Mouse (Mus musculus): ENCODE measurements around the gene Ubqln4. TPM values are rescaled to one million over a fixed set of nuclear protein-coding genes. Genes with fewer than 3 reads are reported as not detected.

Ubqln4 gene
- total RNA-seq, 2 experiments from 2014 or later, result 79.9 to 81.8 TPM

DNA sequence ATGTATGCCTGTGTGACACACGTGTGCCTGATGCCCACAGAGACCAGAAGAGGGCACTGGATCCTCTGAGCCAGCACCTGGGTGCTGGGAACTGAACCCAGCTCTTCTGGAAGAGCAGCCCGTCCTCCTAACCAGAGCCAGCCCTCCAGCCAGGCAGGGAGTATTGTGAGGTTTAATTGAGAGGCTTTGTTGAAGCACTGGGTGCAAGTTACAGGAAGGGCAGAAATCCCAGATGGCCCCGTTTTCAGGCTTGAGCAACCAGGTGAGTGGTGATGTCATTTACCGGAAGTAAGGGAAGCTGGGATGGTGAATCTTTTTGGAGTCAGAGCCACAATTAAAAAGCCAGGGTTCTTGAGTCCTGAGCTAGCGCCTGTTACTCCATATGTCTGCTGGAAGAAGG is 28.5 kb upstream of the Ubqln4 start:
- DNase-seq (ENCODE audit: low spot score in 2 of 2), result no peak

DNA sequence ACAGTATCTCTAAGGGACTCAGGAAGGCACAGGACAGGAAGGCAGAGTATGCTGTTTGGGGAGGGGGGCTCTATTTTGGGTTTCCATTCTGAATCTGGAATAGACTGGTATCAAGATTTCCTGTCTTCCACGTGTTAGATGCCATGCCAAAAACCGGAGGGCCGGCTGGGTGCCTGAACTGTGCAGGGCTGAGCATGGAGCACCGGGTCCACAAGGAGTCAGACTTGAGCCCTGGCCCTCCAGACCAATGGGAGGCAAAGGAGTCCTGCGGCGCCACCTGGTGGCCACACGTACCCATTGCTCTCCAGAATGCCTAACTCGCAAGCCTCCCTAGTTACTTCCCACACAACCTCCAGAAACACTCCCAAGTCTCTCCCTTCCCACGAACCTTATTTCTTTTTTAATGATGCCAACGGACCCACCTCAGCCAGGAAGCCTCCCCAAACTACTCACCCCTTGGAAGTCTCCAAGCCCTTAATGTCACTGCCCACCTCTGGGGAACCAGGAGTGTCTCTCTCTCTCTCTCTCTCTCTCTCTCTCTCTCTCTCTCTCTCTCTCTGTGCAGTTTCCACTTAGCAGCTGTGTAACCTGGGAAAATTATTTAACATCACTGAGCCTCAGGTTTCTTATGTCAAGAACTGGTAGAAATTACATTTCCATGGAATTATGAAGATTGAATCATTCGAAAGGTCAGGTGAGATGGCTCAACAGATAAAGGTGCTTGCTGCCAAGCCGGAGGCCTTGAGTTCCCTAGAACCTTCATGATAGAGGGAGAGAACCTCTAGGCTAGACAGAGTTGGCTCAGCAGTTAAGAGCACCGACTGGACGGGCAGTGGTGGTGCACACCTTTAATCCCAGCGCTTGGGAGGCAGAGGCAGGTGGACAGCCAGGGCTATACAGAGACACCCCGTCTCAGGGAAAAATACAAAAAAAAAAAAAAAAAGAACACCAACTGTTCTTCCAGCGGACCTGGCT is 27.1 kb upstream of the Ubqln4 start:
- DNase-seq (ENCODE audit: low spot score in 2 of 2), result peak; percentile 80 to 87

DNA sequence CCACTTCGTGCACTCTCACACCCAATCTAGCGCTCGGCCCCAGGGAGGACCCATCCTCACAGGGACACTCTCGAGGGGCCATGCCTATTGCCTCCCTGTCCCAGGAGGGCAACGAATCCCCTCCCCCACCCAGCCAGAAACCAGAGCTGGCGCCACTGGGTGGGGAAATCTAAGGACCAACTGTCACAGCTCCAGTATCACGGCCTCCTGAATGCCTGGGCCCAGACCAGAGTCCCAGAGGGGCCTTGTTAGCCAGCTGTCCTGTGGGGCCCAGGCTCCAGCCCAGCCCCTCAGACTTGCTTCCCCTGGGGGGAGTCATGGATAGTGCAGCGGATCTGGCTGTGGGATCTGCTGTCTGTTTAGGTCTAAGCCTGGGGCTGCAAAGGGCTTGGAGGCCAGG is 26.0 kb upstream of the Ubqln4 start:
- DNase-seq (ENCODE audit: low spot score in 2 of 2), result no peak

DNA sequence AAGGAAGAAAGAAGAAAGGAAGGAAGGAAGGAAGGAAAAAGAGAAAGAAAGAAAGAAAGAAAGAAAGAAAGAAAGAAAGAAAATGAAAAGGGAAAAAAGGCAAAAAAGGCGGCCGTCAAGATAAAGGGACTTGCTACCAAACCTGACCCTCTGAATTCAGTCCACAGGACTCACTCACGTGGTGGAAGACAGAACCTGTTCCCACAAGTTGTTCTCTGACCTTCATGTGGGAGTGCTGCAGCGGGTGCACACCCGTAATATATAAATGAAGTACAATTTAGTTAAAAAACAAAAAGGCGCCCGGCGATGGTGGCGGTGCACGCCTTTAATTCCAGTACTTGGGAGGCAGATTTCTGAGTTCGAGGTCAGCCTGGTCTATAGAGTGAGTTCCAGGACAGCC is 24.9 kb upstream of the Ubqln4 start:
- DNase-seq (ENCODE audit: low spot score in 2 of 2), result no peak

DNA sequence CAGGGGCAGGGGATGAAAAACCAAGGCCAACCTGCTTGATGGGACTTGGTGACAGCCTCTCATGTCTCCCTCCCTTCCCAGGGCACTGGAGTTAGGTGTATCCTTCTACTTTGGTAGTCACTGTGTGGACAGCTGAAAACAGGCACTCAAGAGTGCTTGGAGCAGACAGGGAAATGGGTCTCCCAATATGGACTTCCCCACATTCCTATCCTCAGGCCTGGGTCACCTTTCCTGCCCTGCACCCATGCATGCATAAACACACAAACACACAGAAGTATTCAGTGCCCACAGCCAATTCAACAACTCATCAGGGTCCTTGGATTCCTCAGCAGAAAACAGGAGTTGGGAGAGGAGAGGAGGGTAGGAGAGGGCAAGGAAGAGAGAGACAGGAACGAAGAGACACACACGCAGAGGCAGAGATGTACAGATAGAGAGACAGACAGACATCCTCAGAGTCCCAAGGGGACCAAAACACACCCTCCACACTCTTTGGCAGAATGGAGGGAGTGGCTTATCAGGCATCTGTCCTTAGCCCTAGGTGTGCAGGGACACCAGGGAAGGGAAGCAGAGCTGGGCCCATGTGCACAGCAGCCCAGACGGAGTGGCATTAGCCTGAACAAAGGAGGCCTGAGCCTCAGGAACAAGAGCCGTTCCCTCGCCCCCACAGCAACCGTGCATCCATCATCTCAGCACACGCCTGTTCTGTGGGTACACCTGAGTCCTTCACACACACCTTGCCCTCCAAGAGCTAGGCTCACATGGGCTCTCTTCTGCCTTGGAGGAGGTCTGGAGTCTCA is 24.2 kb upstream of the Ubqln4 start:
- no peak for DNase-seq (ENCODE audit: low spot score in 2 of 2)

DNA sequence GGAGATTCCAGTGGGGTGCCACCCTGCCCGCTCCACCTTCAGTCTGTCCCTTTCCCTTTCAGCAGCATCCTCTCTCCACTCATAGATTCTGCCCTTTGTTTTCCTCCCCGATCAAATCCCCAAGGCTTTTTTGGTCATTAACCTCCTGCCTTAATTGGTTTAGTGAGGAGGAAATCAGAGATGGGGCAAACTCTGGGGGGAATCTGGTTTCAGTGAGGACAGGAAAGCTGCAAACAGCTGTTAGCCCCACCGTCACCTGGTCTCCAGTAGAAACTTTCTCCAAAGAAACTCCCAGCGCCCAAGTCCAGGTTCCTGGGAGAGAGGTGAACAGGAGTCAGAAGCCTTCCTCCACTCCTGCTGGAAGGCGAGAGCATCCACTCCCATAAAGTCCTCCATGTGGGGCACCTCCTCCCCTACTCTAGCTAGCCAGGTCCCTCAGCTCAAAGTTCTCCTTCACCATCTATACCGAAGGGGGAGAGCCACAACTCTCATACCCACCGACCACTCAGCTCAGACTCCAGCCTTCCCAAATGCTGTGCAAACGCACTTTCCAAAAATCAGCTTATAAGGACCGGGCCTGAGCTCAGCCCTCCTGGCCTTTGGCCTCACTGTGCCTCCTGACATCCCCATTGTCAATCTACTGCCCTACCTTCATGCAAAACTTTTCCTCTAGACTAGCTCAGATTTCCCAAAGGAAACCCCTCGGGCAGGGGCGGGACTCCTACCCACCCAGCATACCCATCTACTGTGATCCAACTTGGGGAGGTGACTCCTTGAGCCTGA is 23.3 kb upstream of the Ubqln4 start:
- DNase-seq (ENCODE audit: low spot score in 2 of 2), result no peak

DNA sequence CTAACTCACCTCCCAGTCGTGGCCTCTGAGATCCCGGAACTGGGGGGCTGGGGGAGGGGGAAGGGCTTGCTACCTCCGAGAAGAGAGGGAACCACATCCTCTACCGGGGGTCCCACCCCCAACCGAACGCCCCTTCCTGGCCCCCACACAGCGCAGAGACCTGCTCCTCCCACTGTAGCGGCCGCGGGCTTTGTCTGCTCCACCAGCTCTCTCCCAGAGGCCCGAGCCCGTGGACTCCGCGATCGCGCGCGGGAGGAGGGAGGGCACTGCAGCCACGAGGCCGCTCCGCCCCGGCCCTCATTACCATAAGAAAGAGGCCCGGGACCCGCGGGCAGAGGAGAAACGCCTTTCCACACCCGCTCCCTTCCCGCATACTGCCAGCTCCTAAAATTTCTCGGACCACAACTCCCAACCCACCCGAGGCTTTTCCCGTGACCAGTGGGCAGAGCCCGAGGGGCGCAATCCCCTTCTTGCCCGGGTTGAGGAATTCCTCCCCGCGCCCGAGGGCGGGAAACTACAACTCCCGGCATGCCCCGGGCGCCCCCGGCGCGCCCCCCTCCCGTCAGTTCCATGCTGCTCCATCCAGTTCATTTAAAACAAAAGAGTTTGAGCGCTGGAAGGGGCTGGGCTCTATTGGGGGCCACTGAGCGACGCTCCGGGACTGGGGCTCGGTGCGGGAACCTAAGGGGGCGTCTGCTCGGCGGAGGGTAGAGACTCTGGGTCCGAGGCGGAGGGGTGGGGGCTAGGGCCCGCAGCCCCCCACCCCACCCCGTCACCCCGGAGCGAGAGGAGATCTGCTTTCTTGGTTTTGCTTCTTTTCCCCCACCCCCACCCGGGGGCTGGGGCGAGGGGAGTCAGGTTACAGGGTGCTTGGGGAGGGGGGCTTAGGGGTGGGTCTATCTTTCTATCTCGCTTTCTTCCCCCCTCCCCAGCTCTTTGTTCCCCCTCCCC is 21.9 kb upstream of the Ubqln4 start:
- DNase-seq (ENCODE audit: low spot score in 2 of 2), result peak; percentile 89 to 91

DNA sequence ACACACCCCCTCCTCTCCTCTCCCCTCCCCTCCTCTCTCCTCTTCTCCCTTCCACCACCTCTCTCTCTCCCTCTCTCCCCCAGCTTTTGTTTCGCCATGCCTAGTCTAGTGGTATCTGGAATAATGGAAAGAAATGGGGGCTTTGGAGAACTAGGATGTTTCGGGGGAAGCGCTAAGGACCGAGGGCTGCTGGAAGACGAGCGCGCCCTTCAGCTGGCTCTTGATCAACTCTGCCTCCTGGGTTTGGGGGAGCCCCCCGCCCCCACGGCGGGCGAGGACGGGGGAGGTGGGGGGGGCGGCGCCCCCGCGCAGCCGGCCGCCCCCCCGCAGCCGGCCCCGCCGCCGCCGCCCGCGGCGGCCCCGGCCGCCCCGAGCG is 21.3 kb upstream of the Ubqln4 start, which contains the start of gene Mex3a:
Mex3a (plus strand) TSS at position 97 of the 376 bp plus-strand sequence.
- DNase-seq (ENCODE audit: low spot score in 2 of 2), result no peak

DNA sequence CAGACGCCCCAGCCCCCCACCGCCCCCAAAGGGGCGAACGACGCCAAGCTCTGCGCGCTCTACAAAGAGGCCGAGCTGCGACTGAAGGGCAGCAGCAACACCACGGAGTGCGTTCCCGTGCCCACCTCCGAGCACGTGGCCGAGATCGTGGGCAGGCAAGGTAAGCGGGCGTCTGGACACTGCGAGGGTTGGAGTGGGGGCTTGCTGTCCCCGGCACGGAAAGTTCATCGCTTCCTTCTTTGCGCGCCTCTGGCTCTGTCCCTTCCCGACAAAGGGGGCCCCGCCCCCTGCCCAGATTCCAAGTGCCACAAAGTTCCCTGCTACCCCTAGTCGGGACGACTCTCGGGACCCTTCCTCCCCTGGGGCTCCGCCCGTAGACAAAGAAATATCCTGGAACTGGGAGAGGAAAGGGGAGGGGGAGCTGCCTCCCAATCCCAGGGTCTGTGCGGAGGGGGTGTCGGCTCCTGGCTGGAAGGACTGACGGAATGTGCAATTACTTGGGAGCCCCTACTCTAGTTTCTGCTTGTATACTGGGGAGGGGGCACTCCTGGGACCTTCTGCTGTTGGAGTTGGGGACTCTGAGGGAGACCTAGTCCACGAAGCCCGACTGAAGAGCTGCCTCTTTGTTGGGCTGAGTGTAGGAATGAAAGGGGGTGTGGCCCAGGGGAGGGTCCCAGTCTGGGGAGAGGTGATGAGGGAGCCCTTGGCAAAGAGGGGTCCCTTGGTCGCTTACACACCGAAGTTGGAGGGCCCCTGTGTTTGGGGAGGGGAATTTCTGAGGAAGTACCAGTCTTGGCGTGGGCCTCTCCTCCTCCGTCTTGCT is 20.7 kb upstream of the Ubqln4 start:
- DNase-seq (ENCODE audit: low spot score in 2 of 2), result peak; percentile 42 to 55

DNA sequence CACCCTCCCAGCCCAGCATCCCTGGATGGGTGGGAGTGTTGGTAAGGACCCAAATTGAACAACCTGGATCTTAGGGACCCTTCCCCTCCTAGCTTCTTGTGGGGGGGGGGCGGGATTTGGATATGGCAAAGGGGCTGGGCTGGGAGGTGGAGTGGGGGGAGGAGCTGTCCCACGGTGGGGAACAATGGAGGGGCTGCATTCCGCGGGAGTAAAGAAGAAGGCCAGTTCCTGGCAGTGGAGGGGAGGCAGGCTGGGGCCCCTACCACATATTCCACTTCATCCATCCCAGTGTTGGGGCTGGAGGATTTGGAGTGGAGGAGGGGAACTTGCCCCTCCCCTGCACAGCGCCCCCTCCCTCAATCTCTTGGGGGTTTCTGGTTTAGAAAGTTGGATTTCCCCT is 19.9 kb upstream of the Ubqln4 start:
- no peak for DNase-seq (ENCODE audit: low spot score in 2 of 2)

DNA sequence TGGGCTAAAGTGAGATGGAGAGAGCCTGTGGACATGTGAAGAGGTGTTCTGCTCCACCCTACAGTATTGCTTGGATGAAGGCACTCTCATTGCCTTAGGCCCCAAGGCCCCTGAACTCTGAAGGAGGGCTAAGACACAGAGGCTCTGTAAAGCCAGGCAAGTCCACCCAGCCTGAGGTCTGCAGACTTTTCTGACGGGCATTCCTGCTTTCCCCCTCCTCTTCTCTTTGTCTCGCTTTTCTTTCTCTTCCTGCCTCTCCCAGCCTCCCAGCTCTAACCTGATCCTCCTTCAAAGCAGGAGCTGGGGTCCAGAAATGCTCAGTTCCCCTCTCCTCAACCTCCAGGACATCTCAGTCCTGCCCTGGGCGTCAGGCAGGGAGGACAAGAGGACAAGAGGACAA is 18.6 kb upstream of the Ubqln4 start:
- no peak for DNase-seq (ENCODE audit: low spot score in 2 of 2)

DNA sequence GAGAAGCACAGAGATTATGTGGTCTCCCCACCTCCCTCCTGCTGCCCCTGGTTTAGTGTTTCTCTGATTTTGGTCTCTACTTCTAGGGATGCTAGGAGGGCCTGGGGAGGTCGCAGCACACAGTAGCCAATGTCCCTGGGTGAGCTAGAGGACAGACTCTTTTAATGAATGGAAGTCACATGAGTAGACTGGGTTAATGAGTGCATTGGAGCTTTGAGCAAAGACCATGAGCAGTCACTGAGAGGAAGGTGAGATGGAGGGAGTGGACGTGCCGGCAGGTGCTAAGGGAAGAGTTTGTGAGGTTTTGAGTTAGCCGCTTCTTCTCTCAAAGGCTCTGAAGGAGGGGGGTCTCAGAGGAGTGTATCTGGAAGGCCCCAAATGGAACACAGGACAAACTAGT is 18.0 kb upstream of the Ubqln4 start:
- no peak for DNase-seq (ENCODE audit: low spot score in 2 of 2)

DNA sequence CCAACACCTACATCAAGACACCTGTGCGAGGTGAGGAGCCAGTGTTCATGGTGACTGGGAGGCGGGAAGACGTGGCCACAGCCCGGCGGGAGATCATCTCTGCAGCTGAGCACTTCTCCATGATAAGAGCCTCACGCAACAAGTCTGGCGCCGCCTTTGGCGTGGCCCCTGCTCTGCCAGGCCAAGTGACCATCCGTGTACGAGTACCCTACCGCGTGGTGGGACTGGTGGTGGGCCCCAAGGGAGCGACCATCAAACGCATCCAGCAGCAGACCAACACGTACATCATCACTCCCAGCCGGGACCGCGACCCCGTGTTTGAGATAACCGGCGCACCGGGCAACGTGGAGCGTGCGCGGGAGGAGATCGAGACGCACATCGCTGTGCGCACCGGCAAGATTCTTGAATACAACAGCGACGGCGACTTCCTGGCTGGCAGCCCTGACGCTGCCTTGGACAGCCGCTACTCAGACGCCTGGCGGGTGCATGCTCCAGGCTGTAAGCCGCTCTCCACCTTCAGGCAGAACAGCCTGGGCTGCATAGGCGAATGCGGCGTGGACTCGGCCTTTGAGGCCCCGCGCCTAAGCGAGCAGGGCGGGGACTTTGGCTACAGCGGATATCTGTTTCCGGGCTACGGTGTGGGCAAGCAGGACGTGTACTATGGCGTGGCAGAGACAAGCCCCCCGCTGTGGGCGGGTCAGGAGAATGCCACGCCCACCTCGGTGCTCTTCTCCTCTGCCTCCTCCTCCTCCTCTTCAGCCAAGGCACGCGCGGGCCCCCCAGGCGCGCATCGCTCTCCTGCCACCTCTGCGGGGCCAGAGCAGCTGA is 17.2 kb upstream of the Ubqln4 start:
- peak; percentile 52 to 74 for DNase-seq (ENCODE audit: low spot score in 2 of 2)

DNA sequence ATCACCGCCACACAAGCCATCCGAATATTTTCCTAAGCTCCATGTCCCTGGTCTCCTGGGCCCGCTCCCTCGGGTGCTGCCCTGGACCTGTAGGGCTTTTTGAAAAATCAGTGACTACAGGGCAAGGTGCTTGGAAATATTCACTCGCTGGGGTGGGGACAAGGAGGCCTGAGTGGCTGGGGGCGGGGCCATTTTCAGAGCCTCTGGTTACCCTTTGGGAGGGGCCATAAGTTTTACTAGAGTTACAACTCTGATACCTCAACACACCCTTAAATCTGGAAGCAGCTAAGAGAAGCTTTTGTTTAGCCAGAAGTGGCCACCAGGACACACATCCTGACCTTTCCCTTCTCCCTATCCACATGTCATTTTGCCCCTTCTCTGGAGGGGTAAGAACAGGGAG is 16.4 kb upstream of the Ubqln4 start:
- no peak for DNase-seq (ENCODE audit: low spot score in 2 of 2)

DNA sequence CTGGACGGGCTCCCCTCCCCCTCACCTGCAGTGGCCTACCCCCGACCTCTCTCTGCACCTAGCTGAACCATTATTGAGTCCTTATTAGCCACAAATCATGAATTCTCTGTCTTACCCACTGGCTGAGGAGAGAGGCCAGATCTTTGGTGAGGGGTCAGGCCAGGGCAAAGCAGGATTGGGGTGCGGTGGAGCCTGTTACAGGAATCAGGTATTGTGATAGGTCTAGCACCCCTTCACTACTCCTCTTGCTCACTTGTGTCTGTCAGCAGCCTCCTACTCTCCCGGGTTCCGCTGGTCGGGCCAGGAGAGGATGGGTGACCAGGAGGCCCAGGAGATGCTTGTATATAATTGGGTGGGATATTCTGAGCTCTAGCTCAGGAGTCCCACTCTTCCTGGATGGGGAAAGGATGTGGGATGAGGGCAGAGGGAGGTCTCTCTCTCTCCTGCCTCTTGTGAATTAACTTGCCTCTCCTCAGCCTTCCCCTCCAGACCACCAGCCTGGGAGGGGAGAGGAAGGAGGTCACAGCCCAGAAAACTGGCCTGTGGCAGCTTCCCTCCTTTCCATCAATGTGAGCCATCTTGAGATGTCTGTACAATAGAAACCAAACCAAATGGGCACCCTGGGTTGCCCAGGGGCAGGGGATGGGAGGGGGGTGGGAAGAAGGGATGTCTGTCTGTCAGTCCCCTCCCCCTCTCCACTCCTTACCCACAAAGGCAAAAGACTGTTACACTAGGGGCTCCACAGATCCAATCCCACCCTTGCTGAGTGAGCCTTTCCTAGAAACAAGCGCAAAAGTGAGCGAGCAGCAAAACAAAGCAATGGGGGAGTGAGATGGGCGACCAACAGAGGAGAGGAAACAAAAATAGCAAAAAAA is 15.1 kb upstream of the Ubqln4 start:
- no peak for DNase-seq (ENCODE audit: low spot score in 2 of 2)

DNA sequence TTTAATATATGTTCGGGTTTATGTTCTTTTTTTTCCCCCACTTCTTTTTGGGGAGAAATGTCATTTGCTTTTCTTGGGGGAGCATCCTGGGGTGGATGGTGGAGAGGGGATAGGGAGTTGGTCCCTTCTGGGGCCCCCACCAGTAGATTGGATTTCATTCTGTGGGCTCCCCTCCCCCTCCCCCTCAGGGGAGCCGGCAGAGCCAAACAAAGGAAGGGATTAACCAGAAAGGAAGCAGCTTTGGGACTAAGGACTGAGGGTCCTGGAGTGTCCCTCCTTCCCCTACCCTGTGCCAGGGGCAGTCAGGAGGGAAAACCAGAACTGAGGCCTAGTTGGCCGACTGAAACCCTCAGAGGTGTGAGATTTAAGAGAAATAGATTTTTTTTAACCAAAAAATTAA is 14.2 kb upstream of the Ubqln4 start:
- DNase-seq (ENCODE audit: low spot score in 2 of 2), result no peak

DNA sequence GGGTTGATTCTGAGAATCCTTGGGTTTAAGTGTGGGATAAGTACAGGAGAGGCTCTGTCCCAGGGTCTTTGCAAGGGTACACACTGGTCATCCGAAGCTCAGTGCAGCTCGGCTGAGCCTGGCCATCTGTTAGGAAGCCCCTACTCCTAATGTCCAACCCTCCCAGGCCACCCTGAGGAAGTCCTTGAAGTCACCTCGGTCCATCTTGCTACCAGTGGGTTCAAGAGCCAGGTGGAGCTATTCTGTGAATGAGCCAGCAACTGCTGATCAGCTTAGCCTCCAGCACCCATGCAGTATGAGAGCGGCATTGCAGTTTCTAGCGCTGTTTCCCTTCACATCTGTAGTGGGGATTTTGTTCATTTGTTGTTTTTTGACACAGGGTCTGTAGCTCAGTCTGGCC is 13.5 kb upstream of the Ubqln4 start:
- DNase-seq (ENCODE audit: low spot score in 2 of 2), result no peak
